Mouse (Mus musculus): ENCODE data around the gene Trim17. TPM values are rescaled to one million over a fixed set of nuclear protein-coding genes. Genes with fewer than 3 reads are reported as not detected.

Gene Trim17
- polyA plus RNA-seq, 1 experiment from 2014 or later: 0.29 TPM

GRCm38 (mm10) chr11:58968551-58968950, 14.1 kb downstream of the Trim17 start:
- no peak for DNase-seq (ENCODE audit: low spot score)

GRCm38 (mm10) chr11:58969027-58969426, 14.5 kb downstream of the Trim17 start:
- DNase-seq (ENCODE audit: low spot score): no peak

- DNase-seq (ENCODE audit: low spot score): no peak
Observed at GRCm38 (mm10) chr11:58969659-58970058, 15.2 kb downstream of the Trim17 start.

DNA sequence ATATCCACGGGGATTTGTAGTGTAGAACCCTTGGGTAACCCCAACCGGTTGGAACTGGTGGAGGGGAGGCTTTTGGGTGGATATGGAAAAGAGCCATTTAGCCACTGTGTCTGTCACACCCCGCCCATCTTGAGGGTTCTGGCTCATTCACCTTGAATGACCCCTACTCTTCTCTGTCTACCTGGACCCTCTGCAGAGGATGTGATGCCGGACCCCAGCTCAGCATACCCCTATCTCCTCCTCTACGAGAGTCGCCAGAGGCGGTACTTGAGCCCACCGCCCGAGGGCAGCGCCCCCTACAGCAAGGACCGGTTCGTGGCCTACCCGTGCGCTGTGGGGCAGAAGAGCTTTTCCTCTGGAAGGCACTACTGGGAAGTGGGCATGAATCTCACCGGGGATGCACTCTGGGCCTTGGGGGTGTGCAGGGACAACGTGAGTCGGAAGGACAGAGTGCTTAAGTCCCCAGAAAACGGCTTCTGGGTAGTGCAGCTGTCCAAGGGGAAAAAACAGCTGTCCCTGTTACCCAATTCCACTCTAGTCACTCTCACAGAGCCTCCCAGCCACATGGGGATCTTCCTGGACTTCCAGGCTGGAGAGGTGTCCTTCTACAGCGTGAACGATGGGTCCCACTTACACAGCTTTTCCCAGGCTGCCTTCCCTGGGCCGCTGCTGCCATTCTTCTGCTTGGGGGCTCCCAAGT, 16.5 kb downstream of the Trim17 start:
- no peak for DNase-seq (ENCODE audit: low spot score)

DNA sequence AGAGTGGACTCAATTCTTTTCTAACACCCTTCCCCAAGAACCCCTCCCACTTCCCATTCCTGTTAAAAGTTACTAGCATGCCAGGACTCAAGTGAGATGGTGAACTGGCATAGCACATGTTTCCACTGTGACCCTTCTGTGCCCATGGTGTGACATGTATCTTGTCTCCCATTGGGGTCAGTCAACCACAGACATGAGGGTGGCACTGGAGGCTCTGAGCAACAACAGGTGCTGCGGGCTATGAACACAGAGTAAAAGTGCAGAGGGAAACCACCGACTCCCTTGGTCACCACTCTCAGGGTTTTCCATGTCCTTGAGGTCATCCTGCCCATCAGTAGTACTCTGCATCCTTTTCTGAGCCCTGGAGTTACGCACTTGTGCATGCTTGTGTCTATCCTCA, 17.3 kb downstream of the Trim17 start:
- no peak for DNase-seq (ENCODE audit: low spot score)

GRCm38 (mm10) chr11:58974414-58974813, 19.9 kb downstream of the Trim17 start:
- no peak for DNase-seq (ENCODE audit: low spot score)

- DNase-seq (ENCODE audit: low spot score): peak; percentile 30
Observed at GRCm38 (mm10) chr11:58977150-58977549, 22.7 kb downstream of the Trim17 start.

DNA sequence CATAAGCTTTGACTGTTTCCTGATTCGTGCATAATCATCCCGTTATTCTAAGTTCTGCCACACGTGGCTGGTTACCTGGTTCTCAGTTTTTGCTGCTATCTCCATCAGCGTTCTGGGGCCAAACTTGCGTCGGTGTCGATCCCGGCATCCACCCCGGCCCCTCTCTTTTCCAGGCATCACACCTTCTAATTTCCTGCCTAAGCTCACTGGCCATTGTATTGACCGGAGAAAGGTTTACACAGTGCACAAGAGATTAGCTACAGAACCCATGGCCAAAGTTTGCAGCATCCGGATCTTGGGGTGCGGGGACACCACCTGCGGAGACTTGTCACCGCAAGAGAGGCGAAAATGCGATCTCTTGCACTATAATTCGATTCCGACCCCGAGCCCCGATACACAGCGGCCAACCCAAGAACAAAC, 23.1 kb downstream of the Trim17 start:
- DNase-seq (ENCODE audit: low spot score): no peak

DNA sequence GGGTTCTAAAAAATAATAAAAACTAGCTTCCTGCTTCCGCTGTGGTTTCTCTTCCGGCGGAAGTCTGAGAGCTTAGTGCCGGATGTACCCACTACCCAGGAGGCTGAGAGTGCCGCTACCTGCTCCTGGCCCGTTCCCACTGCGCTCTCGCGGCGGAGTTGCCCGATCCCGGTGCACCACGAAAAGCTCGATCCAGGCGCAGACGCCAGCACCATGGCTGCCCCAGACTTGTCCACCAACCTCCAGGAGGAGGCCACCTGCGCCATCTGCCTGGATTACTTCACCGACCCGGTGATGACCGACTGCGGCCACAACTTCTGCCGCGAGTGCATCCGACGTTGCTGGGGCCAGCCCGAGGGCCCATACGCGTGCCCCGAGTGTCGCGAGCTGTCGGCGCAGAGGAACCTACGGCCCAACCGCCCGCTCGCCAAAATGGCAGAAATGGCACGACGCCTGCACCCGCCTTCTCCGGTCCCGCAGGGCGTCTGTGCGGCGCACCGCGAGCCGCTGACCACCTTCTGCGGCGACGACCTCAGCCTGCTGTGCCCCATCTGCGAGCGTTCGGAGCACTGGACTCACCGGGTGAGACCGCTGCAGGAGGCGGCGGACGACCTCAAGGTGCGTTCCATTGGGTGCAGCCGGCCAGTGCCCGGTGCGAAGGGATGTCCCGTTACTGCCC, 23.7 kb downstream of the Trim17 start, which contains the start of gene Trim11:
Trim11 (plus strand) TSS at position 67 of the 679 bp plus-strand sequence.
- peak; percentile 87 for DNase-seq (ENCODE audit: low spot score)

- DNase-seq (ENCODE audit: low spot score): no peak
Observed at GRCm38 (mm10) chr11:58978706-58979030, 24.2 kb downstream of the Trim17 start.

- no peak for DNase-seq (ENCODE audit: low spot score)
Observed at GRCm38 (mm10) chr11:58979183-58979582, 24.7 kb downstream of the Trim17 start.

GRCm38 (mm10) chr11:58979661-58980060, 25.2 kb downstream of the Trim17 start:
- DNase-seq (ENCODE audit: low spot score): no peak

DNA sequence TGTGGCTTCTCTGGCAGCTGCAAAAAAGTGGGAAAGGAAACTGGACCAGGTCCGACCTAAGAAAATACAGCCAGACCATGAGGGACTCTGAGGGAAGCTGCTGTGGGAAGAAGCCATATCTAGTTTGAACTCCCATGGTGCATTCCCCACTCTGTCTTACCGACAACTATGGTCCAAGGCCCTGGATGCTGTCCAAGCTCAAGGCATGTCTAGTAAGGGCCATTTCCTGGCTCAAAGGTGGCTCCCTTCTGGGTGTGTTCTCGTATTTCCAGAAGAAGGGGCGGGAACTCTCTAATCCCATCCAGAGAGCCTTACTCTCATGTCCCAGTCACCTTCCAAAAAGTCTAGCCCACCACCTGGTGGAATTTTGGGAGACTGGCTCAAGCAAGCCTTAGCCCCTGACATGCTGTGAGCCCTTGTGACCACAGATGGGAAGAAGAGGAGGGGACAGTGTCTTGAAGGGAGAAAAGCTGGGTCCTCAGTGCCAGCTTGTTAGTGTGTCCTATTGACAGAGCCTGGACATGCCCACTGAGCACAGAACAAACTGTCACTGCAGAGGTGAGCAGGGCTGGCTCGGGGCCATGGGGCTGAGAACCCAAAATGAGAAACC, 26.0 kb downstream of the Trim17 start:
- DNase-seq (ENCODE audit: low spot score): no peak

GRCm38 (mm10) chr11:58981541-58982447, 27.3 kb downstream of the Trim17 start:
- peak; percentile 93 for DNase-seq (ENCODE audit: low spot score)

GRCm38 (mm10) chr11:58982471-58983097, 28.1 kb downstream of the Trim17 start:
- peak; percentile 90 for DNase-seq (ENCODE audit: low spot score)

GRCm38 (mm10) chr11:58983691-58984341, 29.3 kb downstream of the Trim17 start:
- DNase-seq (ENCODE audit: low spot score): peak; percentile 48

- no peak for DNase-seq (ENCODE audit: low spot score)
Observed at GRCm38 (mm10) chr11:58984657-58985056, 30.2 kb downstream of the Trim17 start.

- no peak for DNase-seq (ENCODE audit: low spot score)
Observed at GRCm38 (mm10) chr11:58985299-58985917, 30.9 kb downstream of the Trim17 start.

- no peak for DNase-seq (ENCODE audit: low spot score)
Observed at GRCm38 (mm10) chr11:58989166-58989565, 34.7 kb downstream of the Trim17 start.

GRCm38 (mm10) chr11:58990141-58990540, 35.7 kb downstream of the Trim17 start:
- DNase-seq (ENCODE audit: low spot score): no peak

Measured in thymus, postnatal 0 days (tissue).